Mouse (Mus musculus) embryonic facial prominence, embryonic 14.5 days (tissue): ENCODE measurements around the gene Gkap1. TPM values are rescaled to one million over a fixed set of nuclear protein-coding genes. Genes with fewer than 3 reads are reported as not detected.

Source experiments
- ATAC-seq: fragments of 200-750 bp; cut with Nextera tagmentation; 2 replicates; pipeline ENCODE4 v1.8.0; 2017; ENCODE audit warnings: low read depth, moderate number of reproducible peaks, moderate TSS enrichment
- DNase-seq: peaks from one replicate; pipeline ENCODE4 v3.0.0-alpha.2; 2015; ENCODE audit warnings: low spot score
- H3K27ac ChIP-seq: fragments of 300-500 bp; sonication (generic); replicated peaks from 2 replicates; pipeline ENCODE4 v1.5.1; 2014; ENCODE audit warnings: low read depth, mild to moderate bottlenecking, low read length, moderate library complexity
- H3K27me3 ChIP-seq: fragments of 300-500 bp; sonication (generic); replicated peaks from 2 replicates; pipeline ENCODE4 v1.6.1; 2014; ENCODE audit warnings: low read length; ENCODE audit not compliant: control insufficient read depth, insufficient read depth
- H3K36me3 ChIP-seq: fragments of 300-500 bp; sonication (generic); 2 replicates; pipeline ENCODE4 v1.6.1; 2014; ENCODE audit warnings: low read length, mixed read lengths; ENCODE audit not compliant: control insufficient read depth, insufficient read depth
- H3K4me1 ChIP-seq: fragments of 300-500 bp; sonication (generic); 2 replicates; pipeline ENCODE4 v1.6.1; 2014; ENCODE audit warnings: antibody characterized with exemption, low read length; ENCODE audit not compliant: control insufficient read depth, insufficient read depth
- H3K4me2 ChIP-seq: fragments of 300-500 bp; sonication (generic); 2 replicates; pipeline ENCODE4 v1.6.1; 2014; ENCODE audit warnings: low read depth, mild to moderate bottlenecking, low read length, moderate library complexity, mixed read lengths
- H3K4me3 ChIP-seq: fragments of 300-500 bp; sonication (generic); 2 replicates; pipeline ENCODE4 v1.5.1; 2014; ENCODE audit warnings: low read depth, mild to moderate bottlenecking, low read length
- H3K9ac ChIP-seq: fragments of 300-500 bp; sonication (generic); 2 replicates; pipeline ENCODE4 v1.6.1; 2014; ENCODE audit warnings: low read depth, mild to moderate bottlenecking, low read length, moderate library complexity, mixed read lengths
- H3K9me3 ChIP-seq: fragments of 300-500 bp; sonication (generic); 2 replicates; pipeline ENCODE4 v1.6.1; 2016; ENCODE audit warnings: low read length; ENCODE audit not compliant: control insufficient read depth
- WGBS: fragments of 180-500 bp; shearing (Covaris S2); extraction: QIAGEN DNeasy Blood & Tissue Kit; methylation state at CpG from one replicate; pipeline ENCODE4 v1.1.7; 2014; 5-methylcytosine and 5-hydroxymethylcytosine counted together
- polyA plus RNA-seq: library from polyadenylated mRNA; unstranded; fragments of >200 nt; fragmentation: Nextera tagmentation; extraction: Ambion mirVana; gene quantifications from 2 replicates; pipeline ENCODE4 v1.2.1, GENCODE M21; 2014

Gene Gkap1
- 26.3 and 28.6 TPM in 2 replicates for polyA plus RNA-seq

- no peaks in the 10 kb centered on the region for H3K9me3 ChIP-seq
- ATAC-seq (no peak), DNase-seq (no peak)
- H3K4me2 ChIP-seq, result peak within 1 kb of the TSS; percentile 87
- H3K9ac ChIP-seq, result peak within 1 kb of the TSS; percentile 84
- H3K4me1 ChIP-seq, result peaks cover 5% of the 10 kb centered on the region
- WGBS, result 76% methylated on average over 8 of the region's 8 CpGs
- peak within 1 kb of the TSS; percentile 80 for H3K27ac ChIP-seq
- peak within 1 kb of the TSS; percentile 91 for H3K4me3 ChIP-seq
- no peaks in the 10 kb centered on the region for H3K27me3 ChIP-seq
- no peaks in the 10 kb centered on the region for H3K36me3 ChIP-seq
These were observed at the start of gene Gkap1 for GRCm38 (mm10) chr13:58275599-58275998. Gene Gkap1 (minus strand): TSS chr13:58275699.

- Histone ChIP-seq H3K4me1 (no peaks in the 10 kb centered on the region), H3K36me3 (no peaks in the 10 kb centered on the region), H3K9ac (no peak overlapping the region), H3K27ac (no peak overlapping the region), H3K4me2 (no peak overlapping the region), H3K4me3 (no peak overlapping the region), H3K9me3 (no peaks in the 10 kb centered on the region), H3K27me3 (no peaks in the 10 kb centered on the region)
- no peak for DNase-seq
- WGBS, result 62% methylated on average over 2 of the region's 2 CpGs
- ATAC-seq, result no peak
These were observed 42.3 kb upstream of the Gkap1 start for GRCm38 (mm10) chr13:58317768-58318167.

DNA sequence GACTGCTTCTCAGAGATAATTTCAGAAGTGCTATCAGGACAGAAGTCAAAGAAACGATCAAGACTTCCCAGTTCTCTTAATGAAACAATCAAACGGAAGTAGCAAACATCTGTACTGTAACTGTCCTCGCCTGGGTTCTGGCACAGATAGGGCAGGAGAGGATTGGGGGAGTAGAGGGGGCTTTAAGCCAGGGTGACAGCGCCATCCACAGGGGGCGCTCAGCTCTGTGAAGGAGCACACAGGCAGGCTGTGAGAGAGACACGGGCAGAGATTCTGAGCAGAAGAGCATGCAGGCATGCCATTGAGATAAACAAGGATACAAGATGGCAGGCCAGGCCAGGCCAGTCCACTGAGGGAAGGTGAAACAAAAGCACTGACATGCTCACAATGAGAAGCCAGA lies 39.5 kb upstream of the Gkap1 start:
- Histone ChIP-seq H3K4me1 (no peaks in the 10 kb centered on the region), H3K4me2 (no peak overlapping the region), H3K27ac (no peak overlapping the region), H3K4me3 (no peak overlapping the region), H3K9ac (no peak overlapping the region), H3K9me3 (no peaks in the 10 kb centered on the region), H3K27me3 (no peaks in the 10 kb centered on the region), H3K36me3 (no peaks in the 10 kb centered on the region)
- 60% methylated on average over 6 of the region's 6 CpGs for WGBS
- DNase-seq, result no peak
- no peak for ATAC-seq

DNA sequence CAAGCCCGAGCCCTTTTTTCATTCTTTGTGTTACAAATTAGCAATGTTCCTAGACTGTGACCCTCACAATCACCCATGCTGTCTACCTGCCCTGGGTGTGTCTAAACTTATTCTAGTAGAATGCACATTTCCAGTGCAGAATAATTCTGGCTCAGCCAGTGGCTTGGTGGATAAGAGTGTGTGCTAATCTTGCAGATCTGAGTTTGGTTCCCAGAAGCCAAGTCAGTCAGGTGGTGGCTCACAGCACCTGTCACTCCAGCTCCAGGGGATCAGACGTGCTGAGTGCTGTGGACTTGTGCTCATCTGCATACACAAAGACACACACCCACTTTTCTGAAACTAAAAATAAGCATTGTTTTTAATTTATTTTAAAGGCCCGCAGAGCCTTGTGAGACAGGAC lies 38.3 kb upstream of the Gkap1 start:
- 63% methylated on average over 3 of the region's 3 CpGs for WGBS
- ATAC-seq (no peak), DNase-seq (peak; percentile 16)
- no peaks in the 10 kb centered on the region for H3K4me1 ChIP-seq
- no peak overlapping the region for H3K4me2 ChIP-seq
- H3K27me3 ChIP-seq, result no peaks in the 10 kb centered on the region
- H3K27ac ChIP-seq, result no peak overlapping the region
- H3K36me3 ChIP-seq, result no peaks in the 10 kb centered on the region
- H3K9ac ChIP-seq, result no peak overlapping the region
- H3K9me3 ChIP-seq, result no peaks in the 10 kb centered on the region
- H3K4me3 ChIP-seq, result no peak overlapping the region

DNA sequence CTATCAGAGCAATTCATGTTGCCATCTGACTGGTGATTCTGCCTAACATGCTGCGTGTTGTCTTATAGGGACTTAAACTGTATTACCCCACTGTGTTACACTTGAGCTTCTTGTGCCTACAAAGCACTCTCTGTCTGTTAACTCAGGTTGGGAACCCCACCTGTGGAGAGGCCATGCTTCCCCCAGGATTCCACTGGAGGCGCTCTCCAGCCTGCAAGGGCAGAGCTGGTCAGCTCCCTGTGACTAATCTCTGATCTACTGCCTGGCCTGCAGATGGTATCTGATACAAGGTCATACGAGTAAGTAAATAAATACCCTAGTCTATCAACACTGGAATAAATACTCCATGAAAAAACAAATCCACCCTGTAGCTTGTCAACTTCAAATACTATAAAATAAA lies 35.9 kb upstream of the Gkap1 start:
- 39% methylated on average over 3 of the region's 3 CpGs for WGBS
- Histone ChIP-seq H3K27ac (no peak overlapping the region), H3K27me3 (no peaks in the 10 kb centered on the region), H3K9ac (no peak overlapping the region), H3K4me2 (no peak overlapping the region), H3K4me3 (no peak overlapping the region), H3K9me3 (no peaks in the 10 kb centered on the region), H3K36me3 (no peaks in the 10 kb centered on the region), H3K4me1 (no peaks in the 10 kb centered on the region)
- no peak for DNase-seq
- ATAC-seq, result no peak

- H3K4me3 ChIP-seq, result no peak overlapping the region
- no peak overlapping the region for H3K27ac ChIP-seq
- no peak for DNase-seq
- no peaks in the 10 kb centered on the region for H3K4me1 ChIP-seq
- H3K9me3 ChIP-seq, result no peaks in the 10 kb centered on the region
- no peaks in the 10 kb centered on the region for H3K36me3 ChIP-seq
- WGBS, result 68% methylated on average over 8 of the region's 8 CpGs
- H3K4me2 ChIP-seq, result no peak overlapping the region
- H3K27me3 ChIP-seq, result no peaks in the 10 kb centered on the region
- no peak for ATAC-seq
- H3K9ac ChIP-seq, result no peak overlapping the region
These were observed 34.0 kb upstream of the Gkap1 start for GRCm38 (mm10) chr13:58309499-58309898.

DNA sequence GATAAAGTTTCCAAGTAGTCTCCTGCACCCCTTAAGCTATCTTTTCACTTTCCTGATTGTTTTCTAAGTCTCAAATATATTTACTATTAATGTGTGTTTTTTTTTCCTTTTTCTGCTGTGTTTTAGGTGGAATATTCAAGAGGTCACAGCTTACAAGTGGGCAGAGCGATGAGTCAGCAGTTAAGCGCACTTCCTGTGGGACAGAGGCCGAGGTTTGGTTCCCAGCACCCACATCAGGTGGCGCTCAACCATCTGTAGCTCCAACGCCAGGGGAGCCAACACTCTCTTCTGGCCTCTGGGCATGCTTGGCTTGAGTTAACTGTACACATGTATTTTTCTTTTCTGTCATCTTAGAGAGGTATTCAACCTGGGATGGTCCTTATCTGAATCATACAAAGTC lies 32.0 kb upstream of the Gkap1 start:
- Histone ChIP-seq H3K9ac (no peak overlapping the region), H3K4me2 (no peak overlapping the region), H3K27ac (no peak overlapping the region), H3K36me3 (no peaks in the 10 kb centered on the region), H3K4me3 (no peak overlapping the region), H3K27me3 (no peaks in the 10 kb centered on the region), H3K4me1 (no peaks in the 10 kb centered on the region), H3K9me3 (no peaks in the 10 kb centered on the region)
- no peak for DNase-seq
- no peak for ATAC-seq
- 90% methylated on average over 5 of the region's 5 CpGs for WGBS

- no peak overlapping the region for H3K27ac ChIP-seq
- DNase-seq, result no peak
- 80% methylated on average over 2 of the region's 2 CpGs for WGBS
- no peaks in the 10 kb centered on the region for H3K36me3 ChIP-seq
- no peak overlapping the region for H3K9ac ChIP-seq
- no peak overlapping the region for H3K4me3 ChIP-seq
- H3K9me3 ChIP-seq, result no peaks in the 10 kb centered on the region
- H3K4me2 ChIP-seq, result no peak overlapping the region
- no peaks in the 10 kb centered on the region for H3K27me3 ChIP-seq
- no peak for ATAC-seq
- no peaks in the 10 kb centered on the region for H3K4me1 ChIP-seq
These were observed 29.7 kb upstream of the Gkap1 start for GRCm38 (mm10) chr13:58305230-58305629.

DNA sequence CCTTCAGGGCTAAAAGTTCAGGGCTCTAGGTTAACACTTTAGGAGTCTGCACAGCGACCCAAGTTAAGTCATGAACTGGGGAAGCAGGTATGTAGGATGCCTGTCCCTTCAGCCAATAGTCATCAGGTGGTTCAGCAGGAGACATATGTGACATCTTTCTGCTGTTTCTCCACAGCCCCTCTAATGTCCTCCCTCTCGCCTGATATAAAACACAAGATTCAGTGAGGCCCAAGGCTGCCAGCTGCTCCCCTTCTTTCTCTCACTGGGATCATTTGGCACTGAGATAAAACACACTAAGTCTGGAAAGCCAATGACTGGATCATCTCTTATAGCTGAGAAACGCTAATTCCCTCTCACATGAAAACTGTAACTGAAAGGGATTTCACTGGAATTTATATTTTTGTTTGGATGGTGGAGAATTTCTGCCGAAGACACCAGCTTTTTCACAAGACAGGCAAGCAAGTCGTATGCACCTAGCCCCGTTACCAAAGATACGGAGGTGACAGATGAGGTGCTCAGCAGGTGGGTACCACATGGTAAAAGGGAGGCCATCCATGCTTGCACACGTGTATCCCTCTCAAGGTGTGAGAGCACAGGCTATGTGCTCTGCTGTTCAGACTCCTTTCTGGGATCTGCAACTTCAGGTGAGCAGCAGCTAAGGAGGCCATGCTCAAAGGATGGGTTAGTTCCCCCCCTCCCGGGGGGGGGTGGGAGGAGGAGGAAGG lies 27.1 kb upstream of the Gkap1 start:
- no peaks in the 10 kb centered on the region for H3K4me1 ChIP-seq
- no peak overlapping the region for H3K4me3 ChIP-seq
- no peaks in the 10 kb centered on the region for H3K27me3 ChIP-seq
- H3K36me3 ChIP-seq, result no peaks in the 10 kb centered on the region
- WGBS, result 77% methylated on average over 9 of the region's 9 CpGs
- H3K27ac ChIP-seq, result no peak overlapping the region
- H3K4me2 ChIP-seq, result no peak overlapping the region
- ATAC-seq (no peak), DNase-seq (no peak)
- H3K9me3 ChIP-seq, result no peaks in the 10 kb centered on the region
- no peak overlapping the region for H3K9ac ChIP-seq
